Mouse (Mus musculus) CD4-positive naive resting alpha-beta T cell, adult 57 days (primary cell): ENCODE results near the gene Olfr1310. TPM values are rescaled to one million over a fixed set of nuclear protein-coding genes. Genes with fewer than 3 reads are reported as not detected.

Experiments used
- total RNA-seq: library from RNA; stranded (reverse); gene quantifications from one replicate; pipeline ENCODE4 v1.2.4, GENCODE M21; 2023

The Olfr1310 gene
- not detected for total RNA-seq

GRCm38 (mm10) chr2:112012608-112013007, at the start of gene Olfr1310:
TSS of gene Olfr1310 (minus strand) at chr2:112012708.

GRCm38 (mm10) chr2:112050138-112050537, 37.6 kb upstream of the Olfr1310 start, which contains the start of gene Olfr1312:
TSS of gene Olfr1312 (minus strand) at chr2:112050238.

GRCm38 (mm10) chr2:112024312-112024711, 11.8 kb upstream of the Olfr1310 start, which contains the start of gene Olfr1311:
TSS of gene Olfr1311 (minus strand) at chr2:112024412.

DNA sequence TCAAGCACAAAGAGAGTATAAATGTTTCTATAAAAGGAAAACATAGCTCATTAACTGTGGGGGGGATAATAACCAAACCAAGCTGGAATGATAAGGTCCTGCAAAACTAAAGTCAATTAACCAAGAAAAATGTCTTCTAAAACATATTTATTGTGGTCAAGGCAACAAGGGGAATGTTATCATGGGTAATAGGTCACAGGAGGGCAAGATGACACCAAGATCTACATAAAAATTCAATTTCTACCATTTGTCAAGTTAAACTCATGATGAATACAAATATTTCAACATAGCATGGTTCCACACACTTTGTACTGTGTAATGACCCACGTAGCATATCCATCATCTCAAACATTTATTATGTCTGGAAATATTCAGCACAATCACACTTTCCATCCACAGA, 22.3 kb downstream of the Olfr1310 start, which contains the start of gene Olfr1309:
Olfr1309 (minus strand) TSS at position 101 of the 400 bp plus-strand sequence.

DNA sequence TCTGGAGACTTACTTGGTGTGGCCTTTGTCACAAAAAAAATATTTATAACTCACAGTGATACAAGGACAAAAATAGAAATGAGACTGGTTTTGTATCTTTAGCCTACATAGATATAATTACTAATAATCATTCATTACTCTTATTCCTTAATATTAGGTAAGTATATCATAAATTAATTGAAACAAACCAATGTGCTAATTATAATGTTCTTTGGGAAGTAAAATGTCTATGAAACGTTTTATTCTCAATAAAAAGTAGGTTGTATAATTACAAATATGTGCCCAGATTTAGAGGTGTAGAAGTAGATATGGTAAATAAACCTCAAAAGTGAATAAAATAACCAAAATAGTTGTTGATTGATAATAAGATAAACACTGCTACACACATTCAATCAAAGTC, 47.7 kb downstream of the Olfr1310 start, which contains the start of gene Olfr1308:
Olfr1308 (minus strand) TSS at position 101 of the 400 bp plus-strand sequence.

Other genes starting within 250 kb of the Olfr1310 start
- not detected for gene Olfr1302, start 235.3 kb downstream of the Olfr1310 start, total RNA-seq
- gene Olfr1303, start 192.4 kb downstream of the Olfr1310 start, total RNA-seq: not detected
- gene Olfr1305, start 135.6 kb downstream of the Olfr1310 start, total RNA-seq: not detected
- not detected for gene Olfr1306, start 96.4 kb downstream of the Olfr1310 start, total RNA-seq
- gene Olfr1307, start 63.3 kb downstream of the Olfr1310 start, total RNA-seq: 0.12 TPM
- not detected for gene Olfr1308, start 47.8 kb downstream of the Olfr1310 start, total RNA-seq
- not detected for gene Olfr1309, start 22.4 kb downstream of the Olfr1310 start, total RNA-seq
- not detected for gene Olfr1311, start 11.7 kb upstream of the Olfr1310 start, total RNA-seq
- gene Olfr1312, start 37.5 kb upstream of the Olfr1310 start, total RNA-seq: not detected
- gene Olfr1313, start 65.1 kb upstream of the Olfr1310 start, total RNA-seq: not detected
- not detected for gene Olfr1314, start 84.1 kb upstream of the Olfr1310 start, total RNA-seq
- not detected for gene Olfr1315-ps1, start 102.7 kb upstream of the Olfr1310 start, total RNA-seq
- gene Olfr1316, start 122.3 kb upstream of the Olfr1310 start, total RNA-seq: not detected
- not detected for gene Olfr1317, start 127.6 kb upstream of the Olfr1310 start, total RNA-seq
- not detected for gene Olfr1318, start 141.5 kb upstream of the Olfr1310 start, total RNA-seq
- 58.1 TPM for gene Lpcat4, start 226.8 kb upstream of the Olfr1310 start, total RNA-seq
- not detected for gene Nutm1, start 246.6 kb upstream of the Olfr1310 start, total RNA-seq
- 74.2 TPM for gene Nop10, start 249.2 kb upstream of the Olfr1310 start, total RNA-seq